Mouse (Mus musculus) embryo, embryonic 11.5 days (tissue): ENCODE results near the gene Crybb3.
A peak's percentile ranks its signal among the peaks of the same experiment; 100 is the strongest.

Experiments
- DNase-seq: peaks from one replicate; pipeline ENCODE4 v3.0.0-alpha.2; 2012; ENCODE audit warnings: low read depth, low spot score

Crybb3 gene

GRCm38 (mm10) chr5:113049876-113050275, 31.5 kb downstream of the Crybb3 start:
- DNase-seq: no peak

GRCm38 (mm10) chr5:113045511-113046273, 35.7 kb downstream of the Crybb3 start:
- DNase-seq: no peak

DNA sequence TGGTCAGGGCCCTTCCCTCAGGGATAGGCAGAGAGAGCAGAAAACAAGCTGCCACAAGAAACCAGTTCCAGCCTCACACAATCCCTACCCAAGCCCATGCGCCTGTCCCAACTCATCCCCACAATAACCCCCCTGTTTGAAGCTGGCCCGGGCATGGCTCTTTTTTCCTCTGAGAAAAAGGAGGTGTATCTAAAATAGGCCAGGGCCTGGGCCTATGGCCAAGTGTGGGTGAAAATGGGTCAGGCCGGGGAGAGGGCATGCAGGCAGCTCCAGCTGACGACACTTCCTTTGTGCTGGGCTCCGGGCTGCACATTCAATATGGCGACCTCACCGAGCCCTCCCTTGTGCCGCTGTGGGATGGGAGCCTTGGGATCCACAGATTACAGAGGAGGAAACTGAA, 37.9 kb downstream of the Crybb3 start:
- DNase-seq: no peak

DNA sequence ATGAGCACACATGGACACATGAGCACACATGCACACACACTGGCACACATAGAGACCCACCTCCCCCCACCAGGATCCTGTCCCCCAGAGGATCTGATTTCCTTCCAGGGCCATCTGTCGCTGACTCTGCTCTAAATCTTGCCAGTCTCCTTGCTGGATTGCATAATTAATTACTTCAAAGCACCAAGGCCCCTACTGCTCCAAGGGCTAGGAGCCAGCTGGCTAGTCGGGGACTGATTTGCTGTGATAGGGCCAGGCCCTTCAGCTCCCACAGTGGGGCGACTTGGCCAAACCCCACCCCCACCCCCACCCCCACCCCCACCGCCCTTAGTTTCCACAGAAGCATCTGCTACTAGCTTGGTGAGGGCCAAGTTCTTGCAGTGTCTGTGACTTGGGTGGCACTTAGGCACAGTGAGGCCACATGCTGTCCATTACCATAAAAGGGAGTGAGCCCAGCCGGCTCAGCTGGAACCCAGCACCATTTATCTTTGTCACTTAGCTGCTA, 39.8 kb downstream of the Crybb3 start:
- DNase-seq: peak; percentile 22

DNA sequence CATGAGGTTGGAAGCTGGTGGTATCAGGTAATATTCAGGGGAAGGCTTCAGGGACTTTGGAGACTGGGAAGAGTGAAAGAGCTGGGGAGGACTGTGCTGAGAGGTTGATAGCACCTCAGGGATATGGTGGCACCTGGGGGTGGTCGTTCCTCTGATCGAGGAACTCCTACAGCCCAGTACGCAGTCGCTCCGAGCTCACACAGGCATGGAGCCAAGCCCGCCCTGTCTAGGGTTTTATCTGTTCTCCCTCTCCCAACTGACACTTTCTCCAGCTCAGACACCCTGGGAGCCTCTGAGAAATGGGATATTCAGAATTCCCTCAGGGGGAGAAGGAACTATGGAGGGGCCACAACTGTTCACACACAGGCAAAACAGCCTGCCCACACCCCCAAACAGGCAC, 40.6 kb downstream of the Crybb3 start:
- DNase-seq: no peak

DNA sequence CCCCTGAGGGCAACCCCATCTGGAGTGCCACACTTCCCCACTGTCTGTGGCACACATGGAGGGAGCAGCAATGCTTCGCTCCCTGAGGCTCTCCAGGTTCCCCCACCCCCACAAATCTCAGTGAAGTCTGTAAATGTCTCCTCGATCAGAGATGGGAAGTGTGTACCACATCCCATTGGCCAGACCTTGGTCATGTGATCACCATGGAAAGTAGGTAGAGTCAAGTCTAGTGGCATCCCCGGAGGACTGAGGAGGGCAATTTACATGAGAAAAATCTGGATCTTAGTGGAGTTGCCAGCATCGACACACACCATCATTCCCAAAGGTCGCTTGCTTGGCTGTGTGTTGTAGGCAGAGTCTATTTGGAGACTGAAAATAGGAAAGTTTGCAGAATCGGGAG, 42.8 kb downstream of the Crybb3 start:
- no peak for DNase-seq

DNA sequence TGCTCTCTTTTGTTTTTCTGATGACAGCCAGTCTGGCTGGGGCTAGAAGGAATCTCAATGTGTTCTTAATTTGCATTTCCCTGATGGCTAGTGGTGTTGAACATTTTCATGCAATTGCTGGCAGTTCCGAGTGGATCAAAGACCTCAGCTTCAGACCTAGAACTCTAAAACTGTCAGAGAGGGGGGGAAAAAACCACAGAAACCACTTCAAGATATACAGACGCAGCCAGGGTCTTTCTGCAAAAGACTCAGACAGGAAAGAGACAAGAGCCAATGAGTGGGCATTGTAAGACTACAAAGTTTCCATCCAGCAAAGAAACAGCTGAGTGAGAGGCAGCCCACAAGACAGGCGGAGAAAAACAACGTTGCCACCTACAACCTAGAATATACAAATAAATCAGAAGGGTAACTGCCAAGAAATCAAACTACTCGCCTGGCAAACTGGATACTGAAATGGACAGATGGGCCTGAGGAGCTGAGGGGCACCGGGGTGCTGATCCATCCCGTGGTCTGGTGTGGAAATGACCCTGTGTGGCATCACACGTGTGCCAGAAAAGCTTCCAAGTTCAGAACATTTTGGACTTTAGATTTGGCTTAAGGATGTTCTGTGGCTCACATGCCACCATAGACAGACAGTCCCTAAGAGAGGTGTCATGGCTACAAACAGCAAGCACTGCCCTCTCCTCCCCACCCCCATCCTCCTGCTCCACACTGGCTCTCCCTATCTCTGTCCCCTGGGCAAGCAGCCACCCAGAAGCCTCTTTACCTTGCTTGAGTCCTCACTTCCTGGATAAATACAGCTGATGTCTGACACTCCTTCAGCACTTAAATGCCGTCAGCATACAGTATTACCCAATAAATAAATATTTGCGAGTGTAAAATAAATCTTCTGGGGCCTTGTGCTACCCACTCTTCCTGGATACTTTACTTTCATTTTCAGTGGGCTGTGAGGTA, 46.0 kb downstream of the Crybb3 start:
- DNase-seq: no peak

DNA sequence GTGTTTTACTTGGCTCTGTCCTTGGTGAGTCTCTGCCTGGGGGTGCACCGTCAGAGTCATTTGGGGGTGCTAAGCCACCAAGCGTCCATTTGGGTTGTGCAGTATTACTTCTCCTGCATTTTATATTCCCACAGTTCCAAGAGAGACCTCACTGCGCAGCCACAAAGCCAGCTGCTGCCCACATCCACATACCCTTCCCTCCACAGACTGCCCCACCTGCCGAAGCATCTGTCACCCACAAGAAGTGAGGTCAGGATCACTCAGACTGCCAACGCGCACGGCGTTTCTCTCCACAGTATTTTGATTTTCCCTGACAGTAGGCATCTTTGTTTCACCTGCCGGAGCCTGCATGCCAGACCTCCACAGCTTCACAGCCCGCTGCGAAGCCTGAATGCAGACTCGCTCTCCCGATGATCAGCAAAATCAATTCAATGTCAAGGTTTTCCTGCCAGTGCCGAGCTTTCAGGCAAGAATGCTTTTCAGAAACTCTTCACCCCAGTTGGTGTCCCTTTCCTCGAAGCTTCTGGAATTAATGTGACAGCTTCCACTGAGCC, 50.1 kb downstream of the Crybb3 start:
- DNase-seq: no peak

DNA sequence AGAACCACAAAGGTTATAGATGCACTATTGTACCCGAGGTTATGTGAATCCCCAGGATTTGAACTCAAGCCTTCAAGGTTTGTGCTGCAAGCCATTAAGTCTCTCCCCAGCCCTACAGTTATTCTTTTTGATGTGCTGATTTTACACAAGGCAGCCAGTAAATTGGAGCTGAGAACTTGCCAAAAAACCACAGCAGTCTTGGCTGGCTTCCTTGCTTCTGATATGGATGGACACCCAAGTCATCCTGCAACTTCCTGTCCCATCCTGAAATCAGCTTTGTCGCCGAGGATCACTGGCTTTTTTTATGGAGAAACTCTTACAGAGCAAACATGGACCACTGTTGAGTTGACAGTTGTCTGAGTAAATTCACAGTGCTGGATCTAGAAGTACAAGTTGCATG, 51.3 kb downstream of the Crybb3 start:
- DNase-seq: no peak

DNA sequence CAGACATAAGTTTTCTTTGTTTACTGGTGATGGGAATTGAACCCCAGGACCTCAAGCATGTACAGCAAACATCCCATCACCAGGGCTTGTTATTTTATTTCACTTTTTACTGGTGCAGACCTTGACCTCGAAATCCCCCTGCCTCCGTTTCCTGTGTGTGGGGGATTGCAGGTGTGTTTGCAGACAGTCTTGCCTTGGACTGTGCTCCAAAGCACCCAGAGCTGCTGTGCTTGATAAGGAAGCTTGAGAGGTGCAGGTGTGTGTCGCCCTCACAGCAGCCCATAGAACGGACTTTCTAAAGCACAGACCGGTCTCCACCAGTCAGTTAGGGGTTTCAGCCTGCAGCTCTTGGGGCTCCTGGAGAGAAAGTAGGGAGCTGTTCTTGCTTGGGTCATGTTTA, 54.7 kb downstream of the Crybb3 start:
- no peak for DNase-seq
